Mouse (Mus musculus) lung, adult 18-20 months (tissue): ENCODE measurements at regions not wholly inside any gene's neighbourhood (a gene's known extent, or its start where the extent isn't known, plus 50 kb on each side); places are given as distances from the start of the nearest gene placed in this dataset.

ENCODE experiments used
- DNase-seq, 2 experiments: peaks; one replicate each; pipeline ENCODE4 v3.0.0; 2022; ENCODE audit warnings: mixed read lengths in 2 of 2

GRCm38 (mm10) chr11:24856991-24857390, 779.1 kb downstream of the Bcl11a start:
- DNase-seq = no peak

GRCm38 (mm10) chr11:24864637-24865036, 786.8 kb downstream of the Bcl11a start:
- DNase-seq = no peak

GRCm38 (mm10) chr11:24865067-24865796, 787.4 kb downstream of the Bcl11a start:
- no peak for DNase-seq
